Mouse (Mus musculus): ENCODE measurements around the gene Slc22a1.
A peak's percentile ranks its signal among the peaks of the same experiment; 100 is the strongest.

The Slc22a1 gene

GRCm38 (mm10) chr17:12675646-12676045, at the start of gene Slc22a1:
Gene Slc22a1 (minus strand): TSS chr17:12675829.
- no peak for DNase-seq (ENCODE audit: low spot score in 2 of 2)

GRCm38 (mm10) chr17:12724767-12725744, 49.4 kb upstream of the Slc22a1 start:
- DNase-seq (ENCODE audit: low spot score in 2 of 2), result no peak

GRCm38 (mm10) chr17:12723986-12724766, 48.5 kb upstream of the Slc22a1 start:
- DNase-seq (ENCODE audit: low spot score in 2 of 2), result no peak

- no peak for DNase-seq (ENCODE audit: low spot score in 2 of 2)
These were observed 47.0 kb upstream of the Slc22a1 start for GRCm38 (mm10) chr17:12722622-12723021.

GRCm38 (mm10) chr17:12721118-12721886, 45.7 kb upstream of the Slc22a1 start:
- no peak for DNase-seq (ENCODE audit: low spot score in 2 of 2)

GRCm38 (mm10) chr17:12718251-12718650, 42.6 kb upstream of the Slc22a1 start:
- no peak for DNase-seq (ENCODE audit: low spot score in 2 of 2)

- no peak for DNase-seq (ENCODE audit: low spot score in 2 of 2)
These were observed 41.8 kb upstream of the Slc22a1 start for GRCm38 (mm10) chr17:12717445-12717844.

- no peak for DNase-seq (ENCODE audit: low spot score in 2 of 2)
These were observed 39.4 kb upstream of the Slc22a1 start for GRCm38 (mm10) chr17:12715032-12715431.

- DNase-seq (ENCODE audit: low spot score in 2 of 2), result no peak
These were observed 38.5 kb upstream of the Slc22a1 start for GRCm38 (mm10) chr17:12714080-12714561.

GRCm38 (mm10) chr17:12712993-12713392, 37.4 kb upstream of the Slc22a1 start:
- no peak for DNase-seq (ENCODE audit: low spot score in 2 of 2)

- DNase-seq (ENCODE audit: low spot score in 2 of 2), result no peak
These were observed 36.6 kb upstream of the Slc22a1 start for GRCm38 (mm10) chr17:12712191-12712590.

- DNase-seq (ENCODE audit: low spot score in 2 of 2), result no peak
These were observed 35.3 kb upstream of the Slc22a1 start for GRCm38 (mm10) chr17:12710976-12711375.

GRCm38 (mm10) chr17:12710050-12710780, 34.6 kb upstream of the Slc22a1 start:
- no peak for DNase-seq (ENCODE audit: low spot score in 2 of 2)

GRCm38 (mm10) chr17:12708398-12708797, 32.8 kb upstream of the Slc22a1 start:
- no peak for DNase-seq (ENCODE audit: low spot score in 2 of 2)

- DNase-seq (ENCODE audit: low spot score in 2 of 2), result no peak
These were observed 31.0 kb upstream of the Slc22a1 start for GRCm38 (mm10) chr17:12706590-12707049.

GRCm38 (mm10) chr17:12702901-12703300, 27.3 kb upstream of the Slc22a1 start:
- DNase-seq (ENCODE audit: low spot score in 2 of 2), result no peak

- no peak for DNase-seq (ENCODE audit: low spot score in 2 of 2)
These were observed 24.7 kb upstream of the Slc22a1 start for GRCm38 (mm10) chr17:12700373-12700772.

GRCm38 (mm10) chr17:12691899-12692298, 16.3 kb upstream of the Slc22a1 start:
- peak; percentile 31 to 53 for DNase-seq (ENCODE audit: low spot score in 2 of 2)

GRCm38 (mm10) chr17:12689537-12689936, 13.9 kb upstream of the Slc22a1 start:
- DNase-seq (ENCODE audit: low spot score in 2 of 2), result peak in 1 of 2 experiments; percentile 11

GRCm38 (mm10) chr17:12688427-12689110, 12.9 kb upstream of the Slc22a1 start:
- no peak for DNase-seq (ENCODE audit: low spot score in 2 of 2)
